Mouse (Mus musculus) B cell, adult 62 days (primary cell): ENCODE data around the gene Olfr1512. TPM values are rescaled to one million over a fixed set of nuclear protein-coding genes. Genes with fewer than 3 reads are reported as not detected.

Experiments used
- total RNA-seq: library from RNA; stranded (reverse); gene quantifications from 4 replicates; pipeline ENCODE4 v1.2.4, GENCODE M21; 2023

Olfr1512 gene
- total RNA-seq, result not detected in 4 replicates

GRCm38 (mm10) chr14:52379068-52379467, at the start of gene Olfr1512:
Olfr1512 (minus strand) TSS chr14:52379168.

GRCm38 (mm10) chr14:52414273-52414672, 35.3 kb upstream of the Olfr1512 start, which contains the start of gene Olfr1510:
Olfr1510 (minus strand) TSS chr14:52414373.

GRCm38 (mm10) chr14:52397279-52397678, 18.3 kb upstream of the Olfr1512 start, which contains the start of gene Olfr1511:
Olfr1511 (minus strand) TSS chr14:52397379.

GRCm38 (mm10) chr14:52356308-52356707, 22.7 kb downstream of the Olfr1512 start, which contains the start of gene Olfr1513:
Olfr1513 (minus strand) TSS chr14:52356408.

GRCm38 (mm10) chr14:52327910-52328812, 50.8 kb downstream of the Olfr1512 start, which contains the start of gene Sall2:
Sall2 (minus strand) TSS chr14:52328762.

Other genes with a start within 250 kb of the Olfr1512 start
- gene Supt16, start 181.8 kb downstream of the Olfr1512 start, total RNA-seq, result 66.0 to 72.9 TPM (median 70.2 TPM) in 4 replicates
- gene Chd8, start 121.4 kb downstream of the Olfr1512 start, total RNA-seq, result 267 to 322 TPM (median 286 TPM) in 4 replicates
- gene Tox4, start 100.0 kb downstream of the Olfr1512 start, total RNA-seq, result 115 to 127 TPM (median 121 TPM) in 4 replicates
- gene Rab2b, start 99.6 kb downstream of the Olfr1512 start, total RNA-seq, result 16.9 to 24.1 TPM (median 23.4 TPM) in 4 replicates
- gene Mettl3, start 74.0 kb downstream of the Olfr1512 start, total RNA-seq, result 58.5 to 60.9 TPM (median 60.0 TPM) in 4 replicates
- 0.12 to 0.21 TPM (median 0.15 TPM) in 3 of 4 replicates, not detected in the other for gene Sall2, start 50.4 kb downstream of the Olfr1512 start, total RNA-seq
- not detected in 4 replicates for gene Olfr1513, start 22.8 kb downstream of the Olfr1512 start, total RNA-seq
- gene Olfr1511, start 18.2 kb upstream of the Olfr1512 start, total RNA-seq, result not detected in 4 replicates
- gene Olfr1510, start 35.2 kb upstream of the Olfr1512 start, total RNA-seq, result not detected in 4 replicates
- not detected in 4 replicates for gene Olfr1509, start 63.8 kb upstream of the Olfr1512 start, total RNA-seq
- gene Olfr1508, start 88.3 kb upstream of the Olfr1512 start, total RNA-seq, result not detected in 4 replicates
- gene Olfr1507, start 116.6 kb upstream of the Olfr1512 start, total RNA-seq, result not detected in 4 replicates